Mouse (Mus musculus) lung, postnatal 0 days (tissue): ENCODE measurements around the gene Mpeg1. TPM values are rescaled to one million over a fixed set of nuclear protein-coding genes. Genes with fewer than 3 reads are reported as not detected.

ENCODE experiments used
- ATAC-seq: fragments of 200-750 bp; cut with Nextera tagmentation; 2 replicates; pipeline ENCODE4 v1.8.0; 2017; ENCODE audit warnings: moderate library complexity
- DNase-seq: peaks from one replicate; pipeline ENCODE4 v3.0.0-alpha.2; 2016; ENCODE audit warnings: low spot score
- H3K27ac ChIP-seq: fragments of 300-500 bp; sonication (generic); 2 replicates; pipeline ENCODE4 v1.5.1; 2014; ENCODE audit warnings: antibody characterized with exemption, mild to moderate bottlenecking, low read length, mixed read lengths
- H3K27me3 ChIP-seq: fragments of 300-500 bp; sonication (generic); replicated peaks from 2 replicates; pipeline ENCODE4 v1.6.1; 2014; ENCODE audit warnings: low read length, mixed read lengths; ENCODE audit not compliant: insufficient read depth
- H3K36me3 ChIP-seq: fragments of 300-500 bp; sonication (generic); 2 replicates; pipeline ENCODE4 v1.6.1; 2014; ENCODE audit warnings: low read length, mixed read lengths; ENCODE audit not compliant: insufficient read depth
- H3K4me1 ChIP-seq: fragments of 300-500 bp; sonication (generic); 2 replicates; pipeline ENCODE4 v1.6.1; 2014; ENCODE audit warnings: antibody characterized with exemption, low read depth, low read length, mixed read lengths; ENCODE audit not compliant: insufficient read depth
- H3K4me2 ChIP-seq: fragments of 300-500 bp; sonication (generic); replicated peaks from 2 replicates; pipeline ENCODE4 v1.6.1; 2014; ENCODE audit warnings: low read depth, mild to moderate bottlenecking, low read length, moderate library complexity, mixed read lengths
- H3K4me3 ChIP-seq: fragments of 300-500 bp; sonication (generic); 2 replicates; pipeline ENCODE4 v1.5.1; 2014; ENCODE audit warnings: low read depth, low read length
- H3K9ac ChIP-seq: fragments of 300-500 bp; sonication (generic); replicated peaks from 2 replicates; pipeline ENCODE4 v1.6.1; 2014; ENCODE audit warnings: low read depth, mild to moderate bottlenecking
- H3K9me3 ChIP-seq: fragments of 300-500 bp; sonication (generic); 2 replicates; pipeline ENCODE4 v1.6.1; 2016; ENCODE audit warnings: low read length, mixed read lengths
- CTCF ChIP-seq: IDR thresholded peaks from 2 replicates; pipeline ENCODE4 v1.5.1; 2016; ENCODE audit warnings: antibody characterized with exemption, mild to moderate bottlenecking
- EP300 ChIP-seq: IDR thresholded peaks from 2 replicates; pipeline ENCODE4 v1.6.1; 2016; ENCODE audit warnings: antibody characterized with exemption, mild to moderate bottlenecking, control low read depth
- WGBS: fragments of 180-500 bp; shearing (Covaris S2); extraction: QIAGEN DNeasy Blood & Tissue Kit; methylation state at CpG from one replicate; pipeline ENCODE4 v1.1.7; 2014; 5-methylcytosine and 5-hydroxymethylcytosine counted together
- polyA plus RNA-seq: library from polyadenylated mRNA; unstranded; fragments of >200 nt; fragmentation: Nextera tagmentation; extraction: Ambion mirVana; gene quantifications from 2 replicates; pipeline ENCODE4 v1.2.1, GENCODE M21; 2015

Mpeg1 gene
- polyA plus RNA-seq, result 5.5 and 6.3 TPM in 2 replicates

GRCm38 (mm10) chr19:12460282-12461249 lies at the start of gene Mpeg1:
Gene Mpeg1, plus strand, starts transcription at chr19:12460779.
- no peak within 1 kb of the TSS for H3K4me3 ChIP-seq
- WGBS, result 75% methylated on average over 11 of the region's 11 CpGs
- H3K27me3 ChIP-seq, result no peaks in the 10 kb centered on the region
- no peaks in the 10 kb centered on the region for H3K9me3 ChIP-seq
- H3K4me1 ChIP-seq, result peaks cover 8% of the 10 kb centered on the region; the same call in 1 of the 2 replicates
- H3K9ac ChIP-seq, result no peak within 1 kb of the TSS
- H3K27ac ChIP-seq, result peak within 1 kb of the TSS; percentile 32; the same call in 1 of the 2 replicates
- no peak within 1 kb of the TSS for H3K4me2 ChIP-seq
- TF ChIP-seq CTCF, result no peak
- TF ChIP-seq EP300, result no peak
- H3K36me3 ChIP-seq, result no peaks in the 10 kb centered on the region
- ATAC-seq (no peak), DNase-seq (no peak)

DNA sequence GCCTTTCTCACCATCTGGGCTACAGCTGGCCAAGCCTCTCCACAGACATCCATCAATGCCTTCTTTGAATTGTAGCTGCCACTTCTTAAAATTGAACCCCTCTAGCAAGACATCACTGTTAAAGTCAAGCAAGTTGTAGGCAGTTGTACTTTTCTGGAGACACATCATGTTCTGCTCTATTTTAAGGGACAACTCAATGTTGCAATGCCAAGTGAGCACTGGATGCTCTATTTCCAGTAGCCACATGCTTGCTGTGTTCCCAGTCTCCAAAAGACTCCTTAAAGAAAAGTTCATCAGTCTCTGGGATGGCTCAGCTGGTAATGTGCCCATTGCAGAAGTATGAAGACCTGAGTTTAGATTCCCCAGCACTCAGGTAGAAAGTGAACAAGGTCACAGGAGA lies 46.8 kb upstream of the Mpeg1 start:
- DNase-seq (no peak), ATAC-seq (no peak)
- no peak overlapping the region for H3K4me3 ChIP-seq
- H3K4me2 ChIP-seq, result no peak overlapping the region
- no peaks in the 10 kb centered on the region for H3K36me3 ChIP-seq
- no peaks in the 10 kb centered on the region for H3K4me1 ChIP-seq
- no peaks in the 10 kb centered on the region for H3K27me3 ChIP-seq
- no peak overlapping the region for H3K27ac ChIP-seq
- no peak overlapping the region for H3K9ac ChIP-seq
- TF ChIP-seq EP300 (no peak), CTCF (no peak)
- no peaks in the 10 kb centered on the region for H3K9me3 ChIP-seq

- Histone ChIP-seq H3K4me3 (no peak within 1 kb of the TSS), H3K27ac (no peak within 1 kb of the TSS), H3K9me3 (no peaks in the 10 kb centered on the region), H3K4me1 (no peaks in the 10 kb centered on the region), H3K9ac (no peak within 1 kb of the TSS), H3K36me3 (no peaks in the 10 kb centered on the region), H3K27me3 (no peaks in the 10 kb centered on the region), H3K4me2 (no peak within 1 kb of the TSS)
- TF ChIP-seq EP300, result no peak
- TF ChIP-seq CTCF, result no peak
- no peak for DNase-seq
- no peak for ATAC-seq
These were observed 43.2 kb upstream of the Mpeg1 start, which contains the start of gene Olfr1441 for GRCm38 (mm10) chr19:12417361-12417760. Gene Olfr1441, plus strand, starts transcription at chr19:12417433.

- no peaks in the 10 kb centered on the region for H3K36me3 ChIP-seq
- no peak for TF ChIP-seq CTCF
- TF ChIP-seq EP300, result no peak
- H3K4me1 ChIP-seq, result no peaks in the 10 kb centered on the region
- DNase-seq (no peak), ATAC-seq (no peak)
- WGBS, result 29% methylated on average over 3 of the region's 3 CpGs
- H3K9me3 ChIP-seq, result no peaks in the 10 kb centered on the region
- no peak overlapping the region for H3K27ac ChIP-seq
- H3K27me3 ChIP-seq, result no peaks in the 10 kb centered on the region
- no peak overlapping the region for H3K9ac ChIP-seq
- no peak overlapping the region for H3K4me3 ChIP-seq
- no peak overlapping the region for H3K4me2 ChIP-seq
These were observed 42.3 kb upstream of the Mpeg1 start for GRCm38 (mm10) chr19:12418312-12418711.

- H3K4me3 ChIP-seq, result no peak overlapping the region
- H3K9ac ChIP-seq, result no peak overlapping the region
- 60% methylated on average over 6 of the region's 6 CpGs for WGBS
These were observed 40.0 kb upstream of the Mpeg1 start for GRCm38 (mm10) chr19:12420555-12420954.

DNA sequence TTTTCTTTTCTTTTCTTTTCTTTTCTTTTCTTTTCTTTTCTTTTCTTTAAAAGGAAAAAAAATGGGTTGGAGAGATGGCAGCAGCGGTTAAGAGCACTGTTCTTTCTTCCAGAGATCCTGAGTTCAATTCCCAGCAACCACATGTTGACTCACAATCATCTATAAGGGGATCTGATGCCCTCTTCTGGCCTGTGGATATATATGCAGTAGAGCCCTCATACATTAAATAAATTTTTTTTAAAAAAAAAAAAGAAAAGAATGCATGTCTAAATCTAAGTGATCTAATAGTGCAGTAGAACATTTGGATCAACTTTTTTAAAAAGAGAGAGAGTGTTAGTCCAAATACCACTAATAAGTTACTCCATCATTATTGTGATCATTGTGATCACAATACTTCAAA lies 38.9 kb upstream of the Mpeg1 start:
- no peaks in the 10 kb centered on the region for H3K36me3 ChIP-seq
- WGBS, result 86% methylated on average over 1 of the region's 1 CpGs
- no peak overlapping the region for H3K4me2 ChIP-seq
- no peak overlapping the region for H3K4me3 ChIP-seq
- no peaks in the 10 kb centered on the region for H3K9me3 ChIP-seq
- H3K9ac ChIP-seq, result no peak overlapping the region
- ATAC-seq (no peak), DNase-seq (no peak)
- H3K27me3 ChIP-seq, result no peaks in the 10 kb centered on the region
- H3K27ac ChIP-seq, result no peak overlapping the region
- no peaks in the 10 kb centered on the region for H3K4me1 ChIP-seq
- no peak for TF ChIP-seq EP300
- no peak for TF ChIP-seq CTCF

More at GRCm38 (mm10) chr19:12420555-12420954, 40.0 kb upstream of the Mpeg1 start:
- TF ChIP-seq CTCF, result no peak
- TF ChIP-seq EP300, result no peak
- ATAC-seq (no peak), DNase-seq (no peak)
- H3K27me3 ChIP-seq, result no peaks in the 10 kb centered on the region
- no peaks in the 10 kb centered on the region for H3K4me1 ChIP-seq
- H3K9me3 ChIP-seq, result no peaks in the 10 kb centered on the region
- H3K27ac ChIP-seq, result no peak overlapping the region
- H3K4me2 ChIP-seq, result no peak overlapping the region
- no peaks in the 10 kb centered on the region for H3K36me3 ChIP-seq
